Mouse (Mus musculus) midbrain, embryonic 13.5 days (tissue): ENCODE results near the gene Fbl. TPM values are rescaled to one million over a fixed set of nuclear protein-coding genes. Genes with fewer than 3 reads are reported as not detected.
A peak's percentile ranks its signal among the peaks of the same experiment; 100 is the strongest.

Source experiments
- ATAC-seq: fragments of 200-750 bp; cut with Nextera tagmentation; 2 replicates; pipeline ENCODE4 v1.8.0; 2017; ENCODE audit warnings: mild to moderate bottlenecking, moderate TSS enrichment, moderate library complexity
- H3K27ac ChIP-seq: fragments of 300-500 bp; sonication (generic); 2 replicates; pipeline ENCODE4 v1.5.1; 2015; ENCODE audit warnings: inconsistent platforms, mild to moderate bottlenecking, moderate library complexity
- H3K27me3 ChIP-seq: fragments of 300-500 bp; sonication (generic); 2 replicates; pipeline ENCODE4 v1.6.1; 2015; ENCODE audit warnings: mild to moderate bottlenecking, inconsistent platforms
- H3K36me3 ChIP-seq: fragments of 300-500 bp; sonication (generic); 2 replicates; pipeline ENCODE4 v1.6.1; 2015; ENCODE audit warnings: mild to moderate bottlenecking, inconsistent platforms
- H3K4me1 ChIP-seq: fragments of 300-500 bp; sonication (generic); replicated peaks from 2 replicates; pipeline ENCODE4 v1.6.1; 2015; ENCODE audit warnings: inconsistent platforms
- H3K4me2 ChIP-seq: fragments of 300-500 bp; sonication (generic); replicated peaks from 2 replicates; pipeline ENCODE4 v1.6.1; 2015; ENCODE audit warnings: moderate library complexity, mild to moderate bottlenecking, inconsistent platforms
- H3K4me3 ChIP-seq: fragments of 300-500 bp; sonication (generic); replicated peaks from 2 replicates; pipeline ENCODE4 v1.5.1; 2015; ENCODE audit warnings: mild to moderate bottlenecking, inconsistent platforms
- H3K9ac ChIP-seq: fragments of 300-500 bp; sonication (generic); replicated peaks from 2 replicates; pipeline ENCODE4 v1.6.1; 2015; ENCODE audit warnings: mild to moderate bottlenecking, inconsistent platforms
- H3K9me3 ChIP-seq: fragments of 300-500 bp; sonication (generic); 2 replicates; pipeline ENCODE4 v1.6.1; 2016; ENCODE audit warnings: mild to moderate bottlenecking, inconsistent platforms
- WGBS: fragments of 180-500 bp; shearing (Covaris S2); methylation state at CpG from one replicate; pipeline ENCODE4 v1.1.7; 2015; 5-methylcytosine and 5-hydroxymethylcytosine counted together
- polyA plus RNA-seq: library from polyadenylated mRNA; unstranded; fragments of >200 nt; fragmentation: Nextera tagmentation; extraction: Ambion mirVana; gene quantifications from 2 replicates; pipeline ENCODE4 v1.2.1, GENCODE M21; 2015

Gene Fbl
- polyA plus RNA-seq, 1 experiment from 2014 or later, result 98.1 TPM

DNA sequence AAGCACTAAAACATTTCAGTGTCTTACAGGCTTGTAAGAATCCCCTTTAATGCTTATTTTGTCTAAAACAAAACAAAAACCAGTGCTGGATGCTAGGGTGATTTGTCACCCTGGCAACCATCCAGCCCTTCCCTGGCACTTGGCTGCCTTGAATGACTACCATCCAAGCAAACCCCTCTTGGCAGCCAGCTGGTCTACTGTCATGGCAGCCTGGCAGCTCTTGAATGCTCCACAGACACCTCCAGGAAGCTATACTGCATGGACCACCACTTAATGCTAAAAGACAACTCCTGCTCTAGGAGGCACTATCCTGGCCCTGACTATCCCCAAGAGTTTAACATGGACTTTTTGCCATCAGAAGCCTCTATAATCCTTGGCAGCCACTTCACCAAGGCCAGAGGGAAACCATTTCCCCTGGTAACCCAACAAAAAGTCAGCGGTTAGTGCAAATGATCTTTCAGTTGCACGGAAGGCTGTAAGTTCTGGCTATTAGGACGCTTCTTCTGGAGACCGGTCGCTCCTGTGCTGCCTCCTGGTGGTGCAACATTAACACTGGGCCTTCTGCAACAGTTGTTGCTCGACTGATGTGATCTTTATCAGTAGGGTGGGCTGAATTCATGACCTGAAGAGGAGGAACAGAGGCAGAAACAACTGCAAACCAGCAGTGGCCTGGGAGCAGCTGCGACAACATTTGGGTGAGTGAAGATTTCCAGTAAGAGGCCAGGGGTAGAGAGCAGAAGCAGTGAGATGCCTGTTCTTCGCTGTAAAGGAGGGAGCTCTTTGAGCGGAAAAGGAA is 992 bp upstream of the Fbl start:
- H3K27me3 ChIP-seq, result no peaks in the 10 kb centered on the region
- H3K9me3 ChIP-seq, result no peaks in the 10 kb centered on the region; the same call in 1 of the 2 replicates
- peaks cover 33% of the 10 kb centered on the region for H3K4me1 ChIP-seq
- H3K9ac ChIP-seq, result peak overlapping the region; percentile 89
- 12% methylated on average over 9 of the region's 9 CpGs for WGBS
- peak; percentile 8; the same call in 1 of the 2 replicates for ATAC-seq
- H3K36me3 ChIP-seq, result no peaks in the 10 kb centered on the region
- peak overlapping the region; percentile 76 for H3K27ac ChIP-seq
- peak overlapping the region; percentile 89 for H3K4me3 ChIP-seq
- peak overlapping the region; percentile 99 for H3K4me2 ChIP-seq

DNA sequence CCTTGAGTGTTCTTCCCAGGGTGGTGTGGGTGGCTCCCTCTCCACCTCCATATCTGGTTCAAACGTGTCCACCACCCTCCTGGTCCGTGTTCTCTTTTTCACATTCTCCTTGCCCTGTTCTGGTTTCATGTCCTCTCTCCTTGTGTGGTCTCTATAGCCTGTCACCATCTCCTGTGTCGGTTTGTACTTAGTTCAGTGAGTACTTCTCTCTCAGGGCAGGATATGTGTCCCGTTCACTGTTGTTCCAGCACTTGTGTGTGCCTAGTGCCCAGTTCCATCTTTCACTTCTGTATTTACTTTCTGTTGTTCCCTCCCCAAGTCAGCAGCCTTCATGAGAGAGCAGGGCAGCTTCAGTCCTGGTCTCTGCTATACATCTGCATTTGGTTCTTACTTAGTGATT is 5.8 kb downstream of the Fbl start:
- Histone ChIP-seq H3K9me3 (no peaks in the 10 kb centered on the region), H3K36me3 (peaks cover 39% of the 10 kb centered on the region), H3K4me2 (no peak overlapping the region), H3K27ac (no peak overlapping the region), H3K4me1 (peaks cover 17% of the 10 kb centered on the region), H3K4me3 (no peak overlapping the region), H3K9ac (no peak overlapping the region), H3K27me3 (no peaks in the 10 kb centered on the region)
- 89% methylated on average over 4 of the region's 4 CpGs for WGBS
- ATAC-seq, result no peak

DNA sequence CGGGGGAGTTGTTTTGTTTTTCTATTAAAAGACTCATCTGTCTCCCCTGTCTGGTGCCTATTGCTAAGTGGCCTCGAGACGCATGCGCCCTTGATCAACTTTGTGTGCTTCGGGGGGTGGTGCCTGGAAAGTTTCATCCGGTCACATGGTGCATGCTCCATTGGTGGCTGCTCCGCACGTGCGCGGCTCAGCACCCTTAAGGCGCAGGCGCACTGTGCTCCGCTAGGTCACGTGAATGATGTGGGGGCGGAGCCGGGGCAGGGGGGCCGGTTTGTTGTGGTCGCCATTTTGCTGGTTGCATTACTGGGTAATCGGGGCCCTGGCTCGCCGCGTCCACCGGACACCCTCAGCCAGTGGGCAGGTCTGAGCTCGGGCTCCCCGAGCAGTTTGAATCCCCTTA is 9.7 kb downstream of the Fbl start, which contains the start of gene Dyrk1b:
Gene Dyrk1b, plus strand, starts transcription at position 242 of the 400 bp plus-strand sequence.
- 0% methylated on average over 25 of the region's 25 CpGs for WGBS
- Histone ChIP-seq H3K4me2 (peak within 1 kb of the TSS; percentile 86), H3K27ac (peak within 1 kb of the TSS; percentile 97), H3K9ac (peak within 1 kb of the TSS; percentile 96), H3K4me1 (peaks cover 14% of the 10 kb centered on the region), H3K4me3 (peak within 1 kb of the TSS; percentile 95), H3K27me3 (no peaks in the 10 kb centered on the region), H3K36me3 (peaks cover 70% of the 10 kb centered on the region), H3K9me3 (no peaks in the 10 kb centered on the region)
- ATAC-seq, result peak; percentile 86

DNA sequence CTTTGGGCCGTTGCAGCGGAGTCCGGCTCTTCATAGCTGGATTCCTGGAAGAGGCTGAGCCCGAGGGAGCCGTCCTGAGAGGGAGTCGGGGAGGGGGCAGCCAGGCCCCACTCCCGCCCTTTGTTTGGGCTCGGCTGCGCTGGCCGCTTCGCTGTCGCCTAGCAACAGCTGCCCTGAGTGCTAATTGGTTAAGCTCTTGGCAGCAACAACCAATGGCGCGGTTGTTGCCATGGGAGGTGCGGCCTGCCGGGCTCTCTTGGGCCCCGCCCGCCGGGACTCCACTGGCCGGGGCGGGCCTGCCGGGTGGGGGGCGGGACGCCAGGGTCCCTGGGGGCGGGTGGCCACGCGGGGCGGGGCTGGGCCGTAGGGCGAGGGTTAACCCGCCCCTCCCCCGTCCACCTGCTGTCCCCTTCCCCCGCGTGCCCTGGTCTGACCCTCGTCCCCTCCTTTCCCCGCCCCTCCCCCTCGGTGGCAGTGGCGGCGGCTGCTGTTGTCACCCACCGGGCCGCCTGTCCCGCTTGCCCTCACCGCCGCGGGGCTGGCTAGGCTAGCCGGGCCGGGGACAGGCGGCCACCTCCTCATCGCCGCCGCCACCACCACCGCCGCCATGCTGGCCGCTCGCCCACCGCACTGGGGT is 10.3 kb downstream of the Fbl start:
- Histone ChIP-seq H3K4me1 (peaks cover 14% of the 10 kb centered on the region), H3K9me3 (no peaks in the 10 kb centered on the region), H3K4me2 (peak overlapping the region; percentile 86), H3K36me3 (peaks cover 73% of the 10 kb centered on the region), H3K27ac (peak overlapping the region; percentile 97), H3K9ac (peak overlapping the region; percentile 96), H3K4me3 (peak overlapping the region; percentile 95), H3K27me3 (no peaks in the 10 kb centered on the region)
- WGBS, result under 1% methylated on average over 44 of the region's 56 CpGs
- ATAC-seq, result peak; percentile 95

DNA sequence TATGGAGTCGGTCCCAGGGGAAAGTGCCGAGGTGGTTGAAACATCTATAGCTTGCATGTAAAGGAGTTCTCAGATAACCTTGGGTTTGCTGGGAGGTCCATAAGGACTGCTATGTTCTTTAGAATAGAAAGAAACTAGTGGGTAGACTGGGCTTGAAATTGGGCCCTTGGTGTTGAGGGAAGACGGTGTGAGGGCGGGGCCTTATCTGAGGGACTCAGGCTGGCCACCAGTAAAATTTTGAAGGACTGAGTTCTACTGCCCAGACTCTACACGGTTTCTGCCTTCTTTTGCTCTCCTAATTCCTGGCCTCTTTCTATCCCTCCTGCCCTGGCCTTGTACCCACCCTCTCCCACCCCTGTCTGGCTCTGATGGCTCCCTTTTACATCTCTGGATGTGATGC is 11.4 kb downstream of the Fbl start:
- ATAC-seq, result no peak
- H3K4me2 ChIP-seq, result peak overlapping the region; percentile 86
- WGBS, result 82% methylated on average over 5 of the region's 5 CpGs
- H3K27me3 ChIP-seq, result no peaks in the 10 kb centered on the region
- no peaks in the 10 kb centered on the region for H3K9me3 ChIP-seq
- H3K4me3 ChIP-seq, result peak overlapping the region; percentile 95
- peak overlapping the region; percentile 97 for H3K27ac ChIP-seq
- H3K36me3 ChIP-seq, result peaks cover 73% of the 10 kb centered on the region
- H3K9ac ChIP-seq, result peak overlapping the region; percentile 96
- peaks cover 14% of the 10 kb centered on the region for H3K4me1 ChIP-seq

DNA sequence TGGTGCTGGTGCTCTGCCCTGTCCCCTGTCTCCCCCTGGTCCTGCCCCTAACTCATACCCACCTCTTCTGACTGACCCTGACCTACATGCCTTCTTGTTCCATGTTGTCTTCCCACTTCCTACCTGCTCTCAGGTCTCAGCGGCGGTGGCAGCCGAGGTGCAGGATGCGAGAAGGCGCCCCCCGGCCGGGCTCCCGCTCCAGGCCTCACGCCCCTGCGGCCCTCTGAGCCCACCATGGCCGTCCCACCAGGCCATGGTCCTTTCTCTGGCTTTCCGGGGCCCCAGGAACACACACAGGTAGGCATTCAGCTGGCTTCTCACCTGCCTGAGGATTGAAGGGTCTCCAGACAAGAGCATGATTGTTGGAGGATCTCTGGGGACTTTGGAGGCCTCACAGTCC is 11.9 kb downstream of the Fbl start:
- H3K9me3 ChIP-seq, result no peaks in the 10 kb centered on the region
- H3K4me1 ChIP-seq, result peaks cover 14% of the 10 kb centered on the region
- peaks cover 73% of the 10 kb centered on the region for H3K36me3 ChIP-seq
- H3K9ac ChIP-seq, result peak overlapping the region; percentile 96; the same call in 1 of the 2 replicates
- 95% methylated on average over 12 of the region's 12 CpGs for WGBS
- peak overlapping the region; percentile 95 for H3K4me3 ChIP-seq
- peak overlapping the region; percentile 86 for H3K4me2 ChIP-seq
- ATAC-seq, result no peak
- H3K27me3 ChIP-seq, result no peaks in the 10 kb centered on the region
- no peak overlapping the region for H3K27ac ChIP-seq

DNA sequence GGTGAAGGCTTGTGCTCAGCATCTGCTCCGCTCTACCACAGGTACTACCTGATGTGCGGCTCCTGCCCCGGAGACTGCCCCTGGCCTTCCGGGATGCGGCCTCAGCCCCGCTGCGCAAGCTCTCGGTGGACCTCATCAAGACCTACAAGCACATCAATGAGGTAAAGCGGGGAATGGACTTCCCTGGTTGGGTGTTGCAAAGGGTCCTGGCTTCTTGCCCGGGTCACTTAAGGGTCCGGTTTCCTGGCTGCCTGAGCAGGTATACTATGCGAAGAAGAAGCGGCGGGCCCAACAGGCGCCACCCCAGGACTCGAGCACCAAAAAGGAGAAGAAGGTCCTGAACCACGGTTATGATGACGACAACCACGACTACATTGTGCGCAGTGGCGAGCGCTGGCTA is 12.8 kb downstream of the Fbl start:
- ATAC-seq, result no peak
- Histone ChIP-seq H3K27me3 (no peaks in the 10 kb centered on the region), H3K36me3 (peaks cover 73% of the 10 kb centered on the region), H3K27ac (no peak overlapping the region), H3K4me2 (no peak overlapping the region), H3K9ac (no peak overlapping the region), H3K4me1 (peaks cover 14% of the 10 kb centered on the region), H3K4me3 (no peak overlapping the region), H3K9me3 (no peaks in the 10 kb centered on the region)
- 97% methylated on average over 21 of the region's 22 CpGs for WGBS

DNA sequence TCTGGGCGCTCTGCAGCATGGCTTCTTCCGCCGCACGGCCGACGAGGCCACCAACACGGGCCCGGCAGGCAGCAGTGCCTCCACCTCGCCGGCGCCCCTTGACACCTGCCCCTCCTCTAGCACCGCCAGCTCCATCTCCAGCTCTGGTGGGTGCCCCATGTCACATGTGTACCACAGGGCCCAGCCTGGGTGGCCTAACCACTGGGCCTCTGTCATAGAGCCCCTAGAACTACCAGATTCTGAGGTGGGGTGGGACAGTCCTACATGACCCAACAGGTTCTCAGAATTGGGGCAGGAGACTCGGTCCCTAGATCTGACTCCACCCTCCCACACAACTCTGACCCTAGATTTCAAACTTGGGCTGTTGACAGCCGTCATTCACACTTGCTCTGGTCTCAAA is 16.4 kb downstream of the Fbl start:
- peak; percentile 43; the same call in 1 of the 2 replicates for ATAC-seq
- Histone ChIP-seq H3K4me3 (no peak overlapping the region), H3K27me3 (no peaks in the 10 kb centered on the region), H3K4me1 (peaks cover 8% of the 10 kb centered on the region), H3K9ac (no peak overlapping the region), H3K36me3 (peaks cover 97% of the 10 kb centered on the region), H3K9me3 (no peaks in the 10 kb centered on the region), H3K4me2 (no peak overlapping the region), H3K27ac (no peak overlapping the region)
- 95% methylated on average over 14 of the region's 14 CpGs for WGBS

DNA sequence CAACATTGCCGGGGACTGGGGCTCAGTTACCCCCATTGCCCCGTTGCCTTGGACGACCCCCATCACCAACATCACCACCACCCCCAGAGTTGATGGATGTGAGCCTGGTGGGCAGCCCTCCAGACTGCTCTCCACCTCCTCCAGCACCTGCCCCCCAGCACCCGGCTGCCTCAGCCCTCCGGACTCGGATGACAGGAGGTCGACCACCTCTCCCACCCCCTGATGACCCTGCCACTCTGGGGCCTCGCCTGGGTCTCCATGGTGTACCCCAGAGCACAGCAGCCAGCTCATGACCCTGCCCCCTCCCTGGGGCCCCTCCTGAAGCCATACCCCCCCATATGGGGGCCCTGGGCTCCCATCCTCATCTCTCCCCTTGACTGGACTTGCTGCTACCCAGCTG is 17.1 kb downstream of the Fbl start:
- H3K9me3 ChIP-seq, result no peaks in the 10 kb centered on the region

DNA sequence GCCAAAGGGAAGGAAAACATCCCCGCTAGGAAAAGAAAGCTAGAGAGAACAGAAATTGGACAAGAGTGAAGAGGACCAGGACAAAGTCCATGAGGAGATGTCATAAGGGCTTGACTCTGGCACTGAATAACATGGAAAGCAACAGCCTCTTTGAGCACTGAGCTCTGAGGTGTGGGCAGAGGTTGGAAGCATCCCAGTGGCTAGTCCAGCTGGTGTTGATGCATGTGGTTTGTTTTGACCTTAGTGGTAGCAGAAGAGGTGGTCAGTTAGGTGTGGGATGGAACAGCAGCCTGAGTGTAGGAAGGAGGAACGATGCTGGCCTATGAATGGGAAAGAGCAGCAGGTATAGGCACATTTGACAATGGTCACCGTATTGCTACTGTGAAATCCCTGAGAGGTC is 22.0 kb downstream of the Fbl start:
- Histone ChIP-seq H3K27me3 (no peaks in the 10 kb centered on the region), H3K4me2 (no peak overlapping the region), H3K27ac (no peak overlapping the region), H3K36me3 (peaks cover 89% of the 10 kb centered on the region), H3K4me3 (no peak overlapping the region), H3K9me3 (no peaks in the 10 kb centered on the region), H3K9ac (no peak overlapping the region), H3K4me1 (no peaks in the 10 kb centered on the region)
- 92% methylated on average over 3 of the region's 3 CpGs for WGBS
- no peak for ATAC-seq

More for the DNA sequence above, 17.1 kb downstream of the Fbl start:
- H3K27ac ChIP-seq, result no peak overlapping the region
- no peaks in the 10 kb centered on the region for H3K27me3 ChIP-seq
- peak; percentile 17; the same call in 1 of the 2 replicates for ATAC-seq
- peaks cover under 1% of the 10 kb centered on the region; the same call in 1 of the 2 replicates for H3K4me1 ChIP-seq
- H3K4me2 ChIP-seq, result no peak overlapping the region
- peaks cover 100% of the 10 kb centered on the region for H3K36me3 ChIP-seq
- H3K4me3 ChIP-seq, result no peak overlapping the region
- WGBS, result 91% methylated on average over 8 of the region's 8 CpGs
- no peak overlapping the region for H3K9ac ChIP-seq

DNA sequence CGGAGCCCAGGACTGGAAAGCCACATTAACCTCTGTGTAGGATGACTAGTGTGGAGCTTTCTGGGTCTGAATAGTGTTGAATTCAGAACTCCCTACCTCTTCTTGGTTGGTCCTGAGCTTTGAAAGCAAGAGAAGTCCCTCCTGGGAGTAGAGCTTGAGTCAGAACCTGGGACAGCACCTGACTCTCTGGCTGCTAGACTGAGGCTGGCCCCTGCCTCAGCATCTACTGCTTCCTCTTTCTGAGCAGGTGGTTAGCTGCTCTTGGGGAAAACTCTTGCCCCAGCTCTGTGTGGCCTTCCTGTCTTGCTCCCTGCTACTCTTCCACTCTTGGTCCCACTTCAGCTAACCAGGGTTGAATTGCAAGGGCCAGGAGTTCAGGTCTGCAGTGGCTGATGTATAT is 22.4 kb downstream of the Fbl start:
- H3K36me3 ChIP-seq, result peaks cover 89% of the 10 kb centered on the region
- H3K9ac ChIP-seq, result no peak overlapping the region
- ATAC-seq, result no peak
- H3K4me1 ChIP-seq, result no peaks in the 10 kb centered on the region
- no peak overlapping the region for H3K4me2 ChIP-seq
- no peaks in the 10 kb centered on the region for H3K9me3 ChIP-seq
- 97% methylated on average over 1 of the region's 1 CpGs for WGBS
- H3K27me3 ChIP-seq, result no peaks in the 10 kb centered on the region
- H3K4me3 ChIP-seq, result no peak overlapping the region
- H3K27ac ChIP-seq, result no peak overlapping the region

DNA sequence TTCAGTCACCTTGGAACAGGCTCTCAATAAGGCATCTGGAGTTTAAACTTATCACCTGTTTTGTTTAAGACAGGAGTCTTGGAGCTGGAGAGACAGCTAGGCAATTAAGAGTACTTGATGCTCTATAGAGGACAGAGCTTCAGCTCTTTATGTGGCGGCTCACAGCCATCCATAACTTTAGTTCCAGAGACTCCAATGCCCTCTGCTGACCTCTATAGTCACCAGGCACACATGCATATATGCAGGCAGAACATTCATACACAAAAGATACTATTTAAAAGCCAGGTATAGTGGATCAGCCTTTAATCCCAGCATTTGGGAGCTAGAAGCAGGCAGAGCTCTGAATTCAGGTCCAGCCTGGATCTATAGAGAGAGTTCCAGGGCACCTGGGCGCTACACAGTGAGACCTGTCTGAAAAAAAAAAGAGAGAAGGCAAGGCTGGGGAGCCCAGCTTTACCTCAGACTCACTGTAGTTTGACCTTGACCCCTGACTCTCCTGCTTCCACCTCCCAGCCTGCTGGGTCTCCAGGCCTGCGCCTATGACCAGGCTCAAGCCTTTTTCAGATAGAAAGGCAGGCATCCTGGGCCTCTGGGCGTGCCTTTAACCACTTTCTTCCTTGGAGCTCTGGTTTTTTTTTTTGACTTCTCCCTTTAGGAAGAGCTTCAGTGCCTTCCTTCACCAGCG is 26.0 kb downstream of the Fbl start:
- 0 out of 2 replicates have a peak overlapping the region, but pooled peaks have one; percentile 17 for H3K27ac ChIP-seq
- no peak overlapping the region for H3K9ac ChIP-seq
- H3K36me3 ChIP-seq, result peaks cover 62% of the 10 kb centered on the region
- ATAC-seq, result no peak
- no peaks in the 10 kb centered on the region for H3K4me1 ChIP-seq
- no peak overlapping the region for H3K4me3 ChIP-seq
- H3K27me3 ChIP-seq, result no peaks in the 10 kb centered on the region
- WGBS, result 91% methylated on average over 5 of the region's 5 CpGs
- H3K9me3 ChIP-seq, result no peaks in the 10 kb centered on the region
- H3K4me2 ChIP-seq, result no peak overlapping the region
